Mouse (Mus musculus) C2C12 (cell line): ENCODE measurements around the gene Mgst3.

Experiments
- CEBPB ChIP-seq: IDR thresholded peaks from one replicate; pipeline ENCODE4 v1.6.1; 2011; ENCODE audit warnings: low read depth, mild to moderate bottlenecking, control low read depth, moderate library complexity
- CTCF ChIP-seq: IDR thresholded peaks from one replicate; pipeline ENCODE4 v1.5.1; 2011; ENCODE audit not compliant: control insufficient read depth, insufficient read depth, insufficient read length
- MYOD1 ChIP-seq: IDR thresholded peaks from one replicate; pipeline ENCODE4 v1.6.1; 2011; ENCODE audit warnings: low read depth; ENCODE audit not compliant: control insufficient read depth, insufficient read length
- MYOG ChIP-seq: IDR thresholded peaks from one replicate; pipeline ENCODE4 v1.6.1; 2011; ENCODE audit not compliant: control insufficient read depth, insufficient read length; ENCODE audit errors: extremely low read depth

DNA sequence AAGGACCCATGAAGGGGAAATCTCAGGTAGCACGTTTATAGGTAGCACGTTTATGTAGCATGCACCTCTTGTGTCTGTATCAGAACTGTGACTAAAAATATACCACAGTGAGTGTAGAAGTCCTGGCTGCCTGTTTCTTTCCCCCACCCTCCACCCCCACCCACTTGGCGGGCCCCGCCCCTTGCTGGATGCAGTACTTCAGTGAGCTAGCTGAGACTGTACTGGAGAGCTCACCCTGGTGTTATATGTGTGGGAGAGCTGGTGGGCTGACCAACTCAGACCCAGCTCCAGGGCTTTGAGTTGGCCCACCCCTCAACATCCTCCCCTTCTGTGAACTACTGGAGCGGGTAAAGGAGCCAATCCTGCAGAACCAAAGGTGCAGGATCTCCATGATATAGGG, 31.9 kb upstream of the Mgst3 start:
- TF ChIP-seq MYOD1, result no peak
- TF ChIP-seq CTCF, result no peak
- no peak for TF ChIP-seq MYOG
- TF ChIP-seq CEBPB, result no peak
